Comparison of ENCODE assay signal across 8 mouse cellular contexts in genomic region chr3:88832388-88832787, GRCm38 (mm10). TPM values are rescaled to one million over a fixed set of nuclear protein-coding genes. Genes with fewer than 3 reads are reported as not detected.
DNase-seq lines count a peak whose midpoint lies in the region; ATAC-seq and TF ChIP-seq lines count a peak whose summit lies in the region.
"Not testable (repeated sequence)": the region's sequence is repeated elsewhere in the genome, so short reads cannot be mapped to it uniquely, and the experiment has no call there.

No protein-coding gene starts in this region.

- not testable (repeated sequence) for H3K9me3 ChIP-seq in embryonic facial prominence, embryonic 15.5 days (replicated peaks); intestine, postnatal 0 days (ENCODE audit: control insufficient read depth)

- H3K9ac ChIP-seq in embryonic facial prominence, embryonic 15.5 days; intestine, postnatal 0 days (ENCODE audit: low read depth, low read length): not testable (repeated sequence)

- H3K27ac ChIP-seq in embryonic facial prominence, embryonic 15.5 days (replicated peaks); intestine, postnatal 0 days (ENCODE audit: low read depth, low read length): not testable (repeated sequence)

- H3K36me3 ChIP-seq in embryonic facial prominence, embryonic 15.5 days; intestine, postnatal 0 days (ENCODE audit: control insufficient read depth, insufficient read depth): not testable (repeated sequence)

- not testable (repeated sequence) for H3K4me2 ChIP-seq in embryonic facial prominence, embryonic 15.5 days (replicated peaks); intestine, postnatal 0 days (replicated peaks; ENCODE audit: low read depth)

- DNase-seq in brain, adult 2 months (ENCODE audit: low read depth, low spot score) = peak; percentile 96
- DNase-seq in heart, adult 18-20 months = peak; percentile 55 to 62
- peak; percentile 84 to 88 for DNase-seq in left cerebral cortex, adult 9 months (ENCODE audit: low spot score in 2 of 2)
- DNase-seq in lung, postnatal 36 days = peak; percentile 67
- peak; percentile 80 for DNase-seq in retina, embryonic 14.5 days (ENCODE audit: low spot score)
- peak; percentile 50 for DNase-seq in thymus, postnatal 14 days

- not testable (repeated sequence) for TF ChIP-seq CTCF in intestine, postnatal 0 days (IDR thresholded peaks at IDR 0.05; ENCODE audit: low read depth)

- WGBS in embryonic facial prominence, embryonic 15.5 days = 4% methylated on average over 14 of the region's 14 CpGs
- WGBS in intestine, postnatal 0 days = 9% methylated on average over 14 of the region's 14 CpGs

- ATAC-seq in embryonic facial prominence, embryonic 15.5 days (ENCODE audit: insufficient number of reproducible peaks, low FRiP score, low TSS enrichment, low read depth) = peak; percentile 39; the same call in 1 of the 2 replicates
- peak; percentile 50 for ATAC-seq in intestine, postnatal 0 days

- not testable (repeated sequence) for H3K4me1 ChIP-seq in embryonic facial prominence, embryonic 15.5 days; intestine, postnatal 0 days (replicated peaks; ENCODE audit: control insufficient read depth, insufficient read depth, low read length)

- not testable (repeated sequence) for H3K4me3 ChIP-seq in embryonic facial prominence, embryonic 15.5 days (replicated peaks); intestine, postnatal 0 days (ENCODE audit: low read depth, low read length)

- not testable (repeated sequence) for H3K27me3 ChIP-seq in embryonic facial prominence, embryonic 15.5 days; intestine, postnatal 0 days (replicated peaks; ENCODE audit: control insufficient read depth, insufficient read depth, low read length)

RNA-seq across cellular contexts. Expression of gene Gon4l, which starts 2.6 kb away (rescaled TPM):
- polyA plus RNA-seq in embryonic facial prominence, embryonic 15.5 days (2015; fragmentation: Nextera tagmentation; extraction: Ambion mirVana) = 9.7 and 10.5 TPM in 2 replicates
- 10 to 100 TPM; 20.0 to 21.6 TPM for total RNA-seq in heart, adult 18-20 months (2021)
- polyA plus RNA-seq in intestine, postnatal 0 days (2015; fragmentation: Nextera tagmentation; extraction: Ambion mirVana) = 3.3 and 3.7 TPM in 2 replicates

RNA-seq across cellular contexts. Expression of gene Syt11, which starts 57.4 kb away (rescaled TPM):
- 19.0 and 23.3 TPM in 2 replicates for polyA plus RNA-seq in embryonic facial prominence, embryonic 15.5 days (2015; fragmentation: Nextera tagmentation; extraction: Ambion mirVana)
- 1 to 10 TPM; 5.4 to 8.0 TPM for total RNA-seq in heart, adult 18-20 months (2021)
- 8.6 and 10.1 TPM in 2 replicates for polyA plus RNA-seq in intestine, postnatal 0 days (2015; fragmentation: Nextera tagmentation; extraction: Ambion mirVana)
